Mouse (Mus musculus) heart, postnatal 0 days (tissue): Measurements from ENCODE around the gene Cela3a. TPM values are rescaled to one million over a fixed set of nuclear protein-coding genes. Genes with fewer than 3 reads are reported as not detected.

ENCODE experiments used
- ATAC-seq: fragments of 200-750 bp; cut with Nextera tagmentation; 2 replicates; pipeline ENCODE4 v1.8.0; 2017; ENCODE audit warnings: low read depth, moderate number of reproducible peaks, moderate library complexity; ENCODE audit not compliant: insufficient read depth
- DNase-seq: peaks from one replicate; pipeline ENCODE4 v3.0.0-alpha.2; 2016; ENCODE audit warnings: low spot score
- H3K27ac ChIP-seq: fragments of 300-500 bp; sonication (generic); 2 replicates; pipeline ENCODE4 v1.5.1; 2014; ENCODE audit warnings: low read depth, mild to moderate bottlenecking
- H3K27me3 ChIP-seq: fragments of 300-500 bp; sonication (generic); 2 replicates; pipeline ENCODE4 v1.6.1; 2014; ENCODE audit warnings: low read length, mixed read lengths; ENCODE audit not compliant: control insufficient read depth, insufficient read depth
- H3K36me3 ChIP-seq: fragments of 300-500 bp; sonication (generic); replicated peaks from 2 replicates; pipeline ENCODE4 v1.6.1; 2014; ENCODE audit warnings: low read length, mixed read lengths; ENCODE audit not compliant: control insufficient read depth, insufficient read depth
- H3K4me1 ChIP-seq: fragments of 300-500 bp; sonication (generic); 2 replicates; pipeline ENCODE4 v1.6.1; 2014; ENCODE audit warnings: antibody characterized with exemption; ENCODE audit not compliant: control insufficient read depth, insufficient read depth
- H3K4me2 ChIP-seq: fragments of 300-500 bp; sonication (generic); 2 replicates; pipeline ENCODE4 v1.6.1; 2014; ENCODE audit warnings: low read depth, mild to moderate bottlenecking, low read length, moderate library complexity
- H3K4me3 ChIP-seq: fragments of 300-500 bp; sonication (generic); 2 replicates; pipeline ENCODE4 v1.5.1; 2014; ENCODE audit warnings: low read depth, low read length
- H3K9ac ChIP-seq: fragments of 300-500 bp; sonication (generic); replicated peaks from 2 replicates; pipeline ENCODE4 v1.6.1; 2014; ENCODE audit warnings: low read depth, low read length, mixed read lengths
- H3K9me3 ChIP-seq: fragments of 300-500 bp; sonication (generic); replicated peaks from 2 replicates; pipeline ENCODE4 v1.6.1; 2016; ENCODE audit warnings: low read length; ENCODE audit not compliant: control insufficient read depth
- CTCF ChIP-seq: IDR thresholded peaks from 2 replicates; pipeline ENCODE4 v1.5.1; 2016; ENCODE audit warnings: antibody characterized with exemption, control low read depth, low read depth
- EP300 ChIP-seq: IDR thresholded peaks from 2 replicates; pipeline ENCODE4 v1.6.1; 2016; ENCODE audit warnings: antibody characterized with exemption, low read depth
- WGBS: fragments of 180-500 bp; shearing (Covaris S2); extraction: QIAGEN DNeasy Blood & Tissue Kit; methylation state at CpG from one replicate; pipeline ENCODE4 v1.1.7; 2014; 5-methylcytosine and 5-hydroxymethylcytosine counted together
- polyA plus RNA-seq: library from polyadenylated mRNA; unstranded; fragments of >200 nt; fragmentation: Nextera tagmentation; extraction: Ambion mirVana; gene quantifications from 2 replicates; pipeline ENCODE4 v1.2.1, GENCODE M21; 2015
- total RNA-seq: library from RNA; depleted of rRNA; stranded (reverse); fragments of >200 nt; gene quantifications from 2 replicates; pipeline ENCODE4 v1.2.3, GENCODE M21; 2014; ENCODE audit warnings: low replicate concordance

Cela3a gene
- total and polyA plus RNA-seq, 2 experiments from 2014 or later = not detected

DNA sequence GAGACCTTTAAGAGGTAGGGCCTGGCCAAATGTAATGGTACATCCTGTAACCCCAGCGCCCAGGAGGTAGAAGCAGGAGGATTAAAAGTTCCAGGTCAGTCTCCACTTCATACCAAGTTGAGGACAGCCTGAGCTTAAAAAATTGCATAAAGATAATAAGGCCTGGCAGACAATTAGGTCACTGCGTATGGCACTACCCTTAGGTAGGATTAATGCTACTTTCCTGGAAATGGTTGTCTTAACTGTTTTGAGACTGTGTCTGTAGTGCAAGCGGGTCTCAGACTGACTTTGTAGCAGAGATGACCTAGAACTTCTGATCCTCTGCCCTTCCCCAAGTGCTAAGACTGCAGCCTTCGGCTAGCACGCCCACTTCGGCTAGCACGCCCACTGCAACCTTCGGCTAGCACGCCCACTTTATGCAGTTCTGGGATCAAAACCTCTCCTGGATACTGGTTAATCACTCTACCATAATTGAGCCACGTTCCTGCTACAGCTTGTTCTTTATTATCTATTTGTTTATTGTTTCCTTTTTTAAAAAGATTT is 29.8 kb downstream of the Cela3a start:
- H3K27me3 ChIP-seq = no peaks in the 10 kb centered on the region
- no peaks in the 10 kb centered on the region for H3K4me1 ChIP-seq
- TF ChIP-seq CTCF = no peak
- no peak for TF ChIP-seq EP300
- no peak overlapping the region for H3K4me3 ChIP-seq
- no peak overlapping the region for H3K27ac ChIP-seq
- H3K9ac ChIP-seq = no peak overlapping the region
- WGBS = 90% methylated on average over 10 of the region's 10 CpGs
- DNase-seq = no peak
- H3K4me2 ChIP-seq = no peak overlapping the region
- H3K36me3 ChIP-seq = no peaks in the 10 kb centered on the region
- H3K9me3 ChIP-seq = no peaks in the 10 kb centered on the region
- no peak for ATAC-seq

DNA sequence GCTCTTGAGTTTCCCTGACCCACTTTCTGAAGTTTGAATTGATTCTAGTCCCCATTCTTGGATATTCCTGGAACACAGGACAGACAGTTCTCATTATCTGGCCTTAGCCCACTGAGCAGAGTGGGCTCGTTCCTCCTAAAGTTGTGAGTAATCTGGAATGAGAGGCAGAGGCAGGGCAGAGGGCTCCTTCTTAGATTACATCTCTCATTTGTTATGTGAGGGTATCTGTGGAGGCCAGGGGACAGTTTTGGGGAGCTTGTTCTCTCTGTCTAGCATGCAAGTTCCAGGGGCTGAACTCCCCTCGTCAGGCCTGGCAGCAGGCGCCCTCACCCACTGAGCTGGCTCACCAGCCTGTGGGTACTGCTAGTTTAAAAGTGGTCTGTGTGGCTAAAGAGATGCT is 30.5 kb downstream of the Cela3a start:
- Histone ChIP-seq H3K4me3 (no peak overlapping the region), H3K4me1 (no peaks in the 10 kb centered on the region), H3K27ac (no peak overlapping the region), H3K4me2 (no peak overlapping the region), H3K36me3 (no peaks in the 10 kb centered on the region), H3K9me3 (no peaks in the 10 kb centered on the region), H3K9ac (no peak overlapping the region), H3K27me3 (no peaks in the 10 kb centered on the region)
- DNase-seq (no peak), ATAC-seq (no peak)
- WGBS = 86% methylated on average over 3 of the region's 3 CpGs
- no peak for TF ChIP-seq EP300
- no peak for TF ChIP-seq CTCF

DNA sequence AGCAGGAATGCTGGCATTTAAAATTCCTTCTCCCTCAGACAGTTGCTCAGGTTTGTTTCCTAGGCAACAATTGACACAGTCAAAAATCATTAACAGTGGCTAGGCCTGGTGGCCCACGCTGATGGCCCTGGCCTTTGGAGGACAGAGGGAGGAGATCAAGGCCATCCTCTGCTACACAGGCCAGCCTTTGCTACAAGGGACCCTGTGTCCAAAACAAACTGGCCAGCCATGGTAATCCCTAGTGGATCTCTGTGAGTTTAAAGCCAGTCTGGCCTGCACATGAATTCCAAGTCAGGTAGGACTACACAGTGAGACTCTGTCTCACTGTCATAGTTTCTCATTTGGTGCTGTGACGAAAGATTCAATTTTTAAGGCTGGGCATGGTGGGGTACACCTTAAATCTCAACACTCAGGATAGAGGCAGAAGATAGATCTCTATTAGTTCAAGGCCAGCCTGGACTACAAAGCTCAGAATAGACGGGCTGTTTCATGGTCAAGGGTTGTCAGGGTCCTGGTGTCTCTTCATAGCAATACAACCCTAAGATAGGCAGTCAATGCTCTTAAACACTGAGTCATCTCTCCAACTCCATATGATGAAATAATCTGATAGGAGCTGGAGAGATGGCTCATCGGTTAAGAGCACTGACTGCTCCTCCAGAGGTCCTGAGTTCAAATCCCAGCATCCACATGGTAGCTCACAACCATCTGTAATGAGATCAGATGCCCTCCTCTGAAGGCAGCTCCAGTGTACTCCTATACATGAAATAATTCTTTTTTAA is 31.9 kb downstream of the Cela3a start:
- Histone ChIP-seq H3K4me2 (no peak overlapping the region), H3K4me1 (no peaks in the 10 kb centered on the region), H3K4me3 (no peak overlapping the region), H3K27ac (no peak overlapping the region), H3K9ac (no peak overlapping the region), H3K36me3 (no peaks in the 10 kb centered on the region), H3K27me3 (no peaks in the 10 kb centered on the region), H3K9me3 (no peaks in the 10 kb centered on the region)
- 82% methylated on average over 4 of the region's 4 CpGs for WGBS
- TF ChIP-seq EP300 (no peak), CTCF (no peak)
- ATAC-seq = peak; percentile 24; the same call in 1 of the 2 replicates
- DNase-seq = no peak

DNA sequence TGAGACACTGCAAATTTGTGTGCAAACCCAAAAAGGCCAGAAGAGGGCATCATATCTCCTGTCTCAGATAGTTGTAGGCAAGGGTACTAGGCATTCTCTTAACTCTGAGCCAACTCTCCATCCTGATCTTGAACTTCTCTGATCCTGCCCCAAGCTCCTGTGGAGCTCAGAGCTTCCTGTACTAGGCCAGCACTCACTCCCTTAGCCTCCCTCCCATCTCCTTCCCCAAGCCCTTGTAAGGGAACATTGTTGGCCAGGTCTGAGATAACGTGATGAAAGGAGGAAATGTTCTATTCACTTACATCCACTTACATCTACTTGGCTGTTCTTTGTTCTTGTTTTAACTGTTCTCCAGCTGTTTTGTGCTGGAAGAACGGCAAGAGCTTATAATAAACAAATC is 32.8 kb downstream of the Cela3a start:
- no peak for ATAC-seq
- Histone ChIP-seq H3K27me3 (no peaks in the 10 kb centered on the region), H3K4me3 (no peak overlapping the region), H3K4me2 (no peak overlapping the region), H3K4me1 (no peaks in the 10 kb centered on the region), H3K36me3 (no peaks in the 10 kb centered on the region), H3K9ac (no peak overlapping the region), H3K27ac (no peak overlapping the region), H3K9me3 (no peaks in the 10 kb centered on the region)
- peak; percentile 58 for DNase-seq
- 30% methylated on average over 2 of the region's 2 CpGs for WGBS
- TF ChIP-seq EP300 (no peak), CTCF (0 out of 2 replicates have a peak, but pooled peaks have one; percentile 10)

DNA sequence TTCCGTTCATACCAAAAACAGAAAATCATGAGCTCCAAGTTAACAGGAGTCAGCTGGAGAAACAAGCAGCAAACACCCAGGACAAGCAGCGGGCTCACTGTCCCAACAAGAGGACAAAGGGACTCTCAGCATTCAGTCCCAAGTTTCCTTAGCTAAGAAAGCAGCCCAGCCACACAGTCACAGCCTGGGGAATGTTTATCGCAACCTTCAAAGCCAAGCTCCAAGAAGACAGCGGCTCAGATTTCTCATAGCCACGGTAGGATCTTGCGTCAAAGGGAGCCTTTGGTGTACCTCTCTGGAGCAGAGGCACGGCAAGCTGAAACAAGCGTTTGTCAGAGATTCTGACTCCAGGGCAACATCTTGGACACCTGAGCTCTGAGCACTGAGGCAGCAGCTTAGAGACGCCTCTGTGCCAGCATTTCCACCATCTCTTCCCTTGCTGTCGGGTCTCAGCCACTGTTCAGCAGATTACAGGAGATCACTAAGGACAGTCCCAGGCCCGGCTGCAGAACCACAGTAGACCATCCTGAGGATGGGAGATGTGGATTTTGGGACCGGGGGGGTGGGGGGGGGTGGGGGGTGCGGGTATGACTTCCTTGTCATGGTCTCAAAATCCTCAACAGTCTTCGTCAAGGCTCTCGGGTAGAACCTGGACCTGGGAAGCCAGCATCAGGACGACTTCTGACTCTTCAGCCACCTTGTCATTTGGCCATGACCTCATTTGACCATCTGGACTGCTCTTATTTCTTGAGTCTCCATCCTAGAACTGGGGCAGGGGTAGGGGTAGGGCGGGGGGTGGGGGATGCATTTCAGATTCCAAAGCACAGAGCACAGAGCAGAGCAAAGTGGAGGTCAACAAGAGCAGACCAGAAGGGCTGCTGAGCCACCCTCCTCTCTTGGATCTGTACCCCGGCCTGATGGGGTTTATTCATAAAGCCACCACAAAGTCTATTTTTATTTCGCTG is 34.0 kb downstream of the Cela3a start:
- H3K36me3 ChIP-seq = no peaks in the 10 kb centered on the region
- H3K4me3 ChIP-seq = no peak overlapping the region
- H3K27ac ChIP-seq = peak overlapping the region; percentile 30
- no peaks in the 10 kb centered on the region for H3K27me3 ChIP-seq
- DNase-seq (no peak), ATAC-seq (no peak)
- H3K9ac ChIP-seq = no peak overlapping the region
- peak overlapping the region; percentile 23; the same call in 1 of the 2 replicates for H3K4me2 ChIP-seq
- no peaks in the 10 kb centered on the region for H3K4me1 ChIP-seq
- H3K9me3 ChIP-seq = no peaks in the 10 kb centered on the region
- TF ChIP-seq CTCF (no peak), EP300 (no peak)
- 39% methylated on average over 19 of the region's 19 CpGs for WGBS
